Mouse (Mus musculus): Measurements from ENCODE around the gene Dazap1. TPM values are rescaled to one million over a fixed set of nuclear protein-coding genes. Genes with fewer than 3 reads are reported as not detected.

Gene Dazap1
- polyA plus RNA-seq, 1 experiment from 2014 or later = 58.0 TPM

GRCm38 (mm10) chr10:80299301-80299700 is 38.0 kb downstream of the Dazap1 start:
- H3K36me3 ChIP-seq = peaks cover 8% of the 10 kb centered on the region
- 12% methylated on average over 15 of the region's 15 CpGs for WGBS
- no peak for DNase-seq (ENCODE audit: low spot score)
- H3K9me3 ChIP-seq = no peaks in the 10 kb centered on the region
- H3K27me3 ChIP-seq (ENCODE audit: insufficient read depth, poor library complexity, severe bottlenecking) = peaks cover 76% of the 10 kb centered on the region
- no peak overlapping the region for H3K27ac ChIP-seq
- peaks cover 49% of the 10 kb centered on the region for H3K4me1 ChIP-seq
- H3K4me3 ChIP-seq = peak overlapping the region; percentile 22; the same call in 1 of the 2 replicates

DNA sequence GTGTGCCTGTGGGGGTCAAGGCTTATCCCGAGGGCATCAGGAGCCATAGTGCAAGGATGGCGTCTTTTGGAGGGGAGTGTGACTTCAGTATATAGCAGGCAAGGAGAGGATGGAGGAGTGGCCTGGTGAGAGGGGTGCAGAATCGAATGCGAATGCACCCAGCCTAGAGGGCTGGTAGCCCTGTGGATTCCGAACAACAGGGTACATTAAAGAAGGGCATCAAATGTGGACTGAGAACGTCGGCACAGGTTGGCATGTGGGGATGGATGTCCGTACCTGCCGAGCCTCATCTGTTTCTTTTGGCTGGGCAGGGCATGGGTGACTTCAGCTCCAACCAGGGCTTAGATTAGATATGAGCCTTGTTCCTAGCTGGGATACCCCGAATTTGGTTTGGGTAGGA is 38.5 kb downstream of the Dazap1 start:
- peaks cover 81% of the 10 kb centered on the region for H3K27me3 ChIP-seq (ENCODE audit: insufficient read depth, poor library complexity, severe bottlenecking)
- peaks cover 48% of the 10 kb centered on the region for H3K4me1 ChIP-seq
- no peak overlapping the region for H3K4me3 ChIP-seq
- no peak for DNase-seq (ENCODE audit: low spot score)
- H3K9me3 ChIP-seq = no peaks in the 10 kb centered on the region
- peaks cover 3% of the 10 kb centered on the region for H3K36me3 ChIP-seq
- H3K27ac ChIP-seq = no peak overlapping the region
- WGBS = 55% methylated on average over 10 of the region's 10 CpGs

GRCm38 (mm10) chr10:80300672-80301181 is 39.4 kb downstream of the Dazap1 start:
- H3K36me3 ChIP-seq = no peaks in the 10 kb centered on the region
- DNase-seq (ENCODE audit: low spot score) = no peak
- 31% methylated on average over 11 of the region's 11 CpGs for WGBS
- H3K4me3 ChIP-seq = no peak overlapping the region
- H3K9me3 ChIP-seq = no peaks in the 10 kb centered on the region
- H3K4me1 ChIP-seq = peaks cover 41% of the 10 kb centered on the region
- H3K27me3 ChIP-seq (ENCODE audit: insufficient read depth, poor library complexity, severe bottlenecking) = peaks cover 90% of the 10 kb centered on the region
- H3K27ac ChIP-seq = no peak overlapping the region

GRCm38 (mm10) chr10:80301256-80302081 is 40.2 kb downstream of the Dazap1 start:
- WGBS = 80% methylated on average over 10 of the region's 10 CpGs
- Histone ChIP-seq H3K9me3 (no peaks in the 10 kb centered on the region), H3K4me3 (no peak overlapping the region), H3K4me1 (peaks cover 33% of the 10 kb centered on the region), H3K27ac (no peak overlapping the region), H3K27me3 (ENCODE audit: insufficient read depth, poor library complexity, severe bottlenecking) (peaks cover 96% of the 10 kb centered on the region), H3K36me3 (no peaks in the 10 kb centered on the region)
- DNase-seq (ENCODE audit: low spot score) = no peak

DNA sequence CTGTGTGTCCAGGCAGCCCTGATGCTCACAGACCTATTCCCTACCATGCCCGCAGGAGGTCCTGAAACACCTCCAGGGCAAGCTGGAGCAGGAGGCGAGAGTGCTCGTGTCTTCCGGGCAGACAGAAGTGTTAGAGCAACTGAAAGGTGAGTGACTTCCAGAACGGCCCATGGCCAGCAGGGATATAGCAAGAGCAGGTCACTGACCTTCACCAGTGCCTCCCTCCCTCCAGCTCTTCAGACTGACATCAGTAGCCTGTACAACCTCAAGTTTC is 40.7 kb downstream of the Dazap1 start:
- DNase-seq (ENCODE audit: low spot score) = no peak
- Histone ChIP-seq H3K27me3 (ENCODE audit: insufficient read depth, poor library complexity, severe bottlenecking) (peaks cover 96% of the 10 kb centered on the region), H3K4me1 (peaks cover 28% of the 10 kb centered on the region), H3K4me3 (peak overlapping the region; percentile 17; the same call in 1 of the 2 replicates), H3K9me3 (no peaks in the 10 kb centered on the region), H3K36me3 (no peaks in the 10 kb centered on the region), H3K27ac (peak overlapping the region; percentile 13; the same call in 1 of the 2 replicates)
- WGBS = 40% methylated on average over 5 of the region's 5 CpGs

GRCm38 (mm10) chr10:80302471-80302881 is 41.2 kb downstream of the Dazap1 start:
- Histone ChIP-seq H3K4me1 (peaks cover 24% of the 10 kb centered on the region), H3K9me3 (no peaks in the 10 kb centered on the region), H3K4me3 (peak overlapping the region; percentile 17; the same call in 1 of the 2 replicates), H3K27me3 (ENCODE audit: insufficient read depth, poor library complexity, severe bottlenecking) (peaks cover 96% of the 10 kb centered on the region), H3K36me3 (no peaks in the 10 kb centered on the region), H3K27ac (peak overlapping the region; percentile 13; the same call in 1 of the 2 replicates)
- DNase-seq (ENCODE audit: low spot score) = no peak
- 6% methylated on average over 9 of the region's 9 CpGs for WGBS

GRCm38 (mm10) chr10:80304458-80304857 is 43.2 kb downstream of the Dazap1 start:
- no peak overlapping the region for H3K27ac ChIP-seq
- H3K36me3 ChIP-seq = no peaks in the 10 kb centered on the region
- H3K4me1 ChIP-seq = peaks cover 18% of the 10 kb centered on the region
- DNase-seq (ENCODE audit: low spot score) = no peak
- no peaks in the 10 kb centered on the region for H3K9me3 ChIP-seq
- WGBS = 14% methylated on average over 12 of the region's 12 CpGs
- H3K27me3 ChIP-seq (ENCODE audit: insufficient read depth, poor library complexity, severe bottlenecking) = peaks cover 95% of the 10 kb centered on the region
- H3K4me3 ChIP-seq = peak overlapping the region; percentile 41

GRCm38 (mm10) chr10:80304862-80305261 is 43.6 kb downstream of the Dazap1 start:
- Histone ChIP-seq H3K4me1 (peaks cover 18% of the 10 kb centered on the region), H3K9me3 (no peaks in the 10 kb centered on the region), H3K27ac (no peak overlapping the region), H3K27me3 (ENCODE audit: insufficient read depth, poor library complexity, severe bottlenecking) (peaks cover 93% of the 10 kb centered on the region), H3K36me3 (no peaks in the 10 kb centered on the region), H3K4me3 (peak overlapping the region; percentile 41)
- WGBS = 7% methylated on average over 25 of the region's 25 CpGs
- no peak for DNase-seq (ENCODE audit: low spot score)

GRCm38 (mm10) chr10:80311560-80311959 is 50.3 kb downstream of the Dazap1 start:
- Histone ChIP-seq H3K36me3 (no peaks in the 10 kb centered on the region), H3K27ac (no peak overlapping the region), H3K4me1 (peaks cover 44% of the 10 kb centered on the region), H3K9me3 (no peaks in the 10 kb centered on the region), H3K4me3 (no peak overlapping the region), H3K27me3 (ENCODE audit: insufficient read depth, poor library complexity, severe bottlenecking) (peaks cover 97% of the 10 kb centered on the region)
- no peak for DNase-seq (ENCODE audit: low spot score)
- 69% methylated on average over 16 of the region's 16 CpGs for WGBS

DNA sequence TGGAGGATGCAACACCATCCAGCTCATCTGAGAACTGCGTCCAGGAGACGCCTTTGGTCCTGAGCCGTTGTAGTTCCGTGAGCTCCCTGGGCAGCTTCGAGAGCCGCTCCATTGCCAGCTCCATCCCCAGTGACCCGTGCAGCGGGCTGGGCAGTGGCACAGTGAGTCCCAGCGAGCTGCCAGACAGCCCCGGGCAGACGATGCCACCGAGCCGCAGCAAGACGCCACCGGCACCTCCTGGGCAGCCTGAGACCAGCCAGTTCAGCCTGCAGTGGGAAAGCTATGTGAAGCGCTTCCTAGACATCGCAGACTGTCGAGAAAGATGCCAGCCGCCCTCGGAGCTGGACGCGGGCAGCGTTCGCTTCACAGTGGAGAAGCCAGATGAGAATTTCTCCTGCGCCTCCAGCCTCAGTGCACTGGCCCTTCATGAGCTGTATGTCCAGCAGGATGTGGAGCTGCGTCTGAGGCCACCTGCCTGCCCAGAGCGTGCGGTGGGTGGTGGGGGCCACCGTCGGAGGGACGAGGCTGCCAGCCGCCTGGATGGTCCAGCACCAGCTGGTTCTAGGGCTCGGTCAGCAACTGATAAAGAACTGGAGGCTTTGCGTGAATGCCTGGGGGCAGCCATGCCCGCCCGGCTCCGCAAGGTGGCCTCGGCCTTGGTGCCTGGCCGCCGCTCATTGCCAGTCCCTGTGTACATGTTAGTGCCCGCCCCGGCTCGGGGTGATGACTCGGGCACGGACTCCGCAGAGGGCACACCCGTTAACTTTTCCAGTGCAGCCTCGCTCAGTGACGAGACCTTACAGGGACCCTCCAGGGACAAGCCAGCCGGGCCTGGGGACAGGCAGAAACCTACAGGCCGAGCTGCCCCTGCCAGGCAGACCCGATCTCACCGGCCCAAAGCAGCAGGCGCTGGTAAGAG is 51.6 kb downstream of the Dazap1 start:
- Histone ChIP-seq H3K9me3 (no peaks in the 10 kb centered on the region), H3K4me3 (no peak overlapping the region), H3K27ac (no peak overlapping the region), H3K27me3 (ENCODE audit: insufficient read depth, poor library complexity, severe bottlenecking) (peaks cover 97% of the 10 kb centered on the region), H3K4me1 (peaks cover 57% of the 10 kb centered on the region), H3K36me3 (peaks cover 5% of the 10 kb centered on the region)
- DNase-seq (ENCODE audit: low spot score) = no peak
- 57% methylated on average over 54 of the region's 54 CpGs for WGBS

DNA sequence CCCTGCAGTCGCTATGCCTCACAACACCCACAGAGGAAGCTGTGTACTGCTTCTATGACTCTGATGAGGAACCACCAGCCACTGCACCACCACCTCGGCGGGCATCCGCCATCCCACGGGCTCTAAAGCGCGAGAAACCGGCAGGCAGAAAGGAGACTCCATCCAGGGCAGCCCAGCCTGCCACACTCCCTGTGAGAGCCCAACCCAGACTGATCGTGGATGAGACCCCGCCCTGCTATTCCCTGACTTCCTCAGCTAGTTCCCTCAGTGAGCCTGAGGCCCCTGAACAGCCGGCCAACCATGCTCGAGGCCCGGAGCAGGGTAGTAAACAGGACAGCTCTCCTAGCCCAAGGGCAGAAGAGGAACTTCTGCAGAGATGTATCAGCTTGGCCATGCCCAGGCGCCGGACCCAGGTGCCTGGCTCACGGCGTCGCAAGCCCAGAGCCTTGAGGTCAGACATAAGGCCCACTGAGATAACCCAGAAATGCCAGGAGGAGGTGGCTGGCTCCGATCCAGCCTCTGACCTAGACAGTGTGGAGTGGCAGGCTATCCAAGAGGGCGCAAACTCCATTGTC is 52.4 kb downstream of the Dazap1 start:
- Histone ChIP-seq H3K27me3 (ENCODE audit: insufficient read depth, poor library complexity, severe bottlenecking) (peaks cover 96% of the 10 kb centered on the region), H3K36me3 (peaks cover 13% of the 10 kb centered on the region), H3K27ac (no peak overlapping the region), H3K9me3 (no peaks in the 10 kb centered on the region), H3K4me3 (peak overlapping the region; percentile 6; the same call in 1 of the 2 replicates), H3K4me1 (peaks cover 59% of the 10 kb centered on the region)
- 38% methylated on average over 20 of the region's 20 CpGs for WGBS
- no peak for DNase-seq (ENCODE audit: low spot score)

- 46% methylated on average over 16 of the region's 16 CpGs for WGBS
- no peak for DNase-seq (ENCODE audit: low spot score)
- H3K36me3 ChIP-seq = peaks cover 19% of the 10 kb centered on the region
- H3K9me3 ChIP-seq = no peaks in the 10 kb centered on the region
- no peak overlapping the region for H3K27ac ChIP-seq
- peak overlapping the region; percentile 6; the same call in 1 of the 2 replicates for H3K4me3 ChIP-seq
- H3K4me1 ChIP-seq = peaks cover 67% of the 10 kb centered on the region
- peaks cover 88% of the 10 kb centered on the region for H3K27me3 ChIP-seq (ENCODE audit: insufficient read depth, poor library complexity, severe bottlenecking)
These were observed 53.3 kb downstream of the Dazap1 start for GRCm38 (mm10) chr10:80314494-80315001.

Data from heart, embryonic 10.5 days (tissue).